Mouse (Mus musculus) forebrain, embryonic 12.5 days (tissue): Measurements from ENCODE around the gene Kctd19. TPM values are rescaled to one million over a fixed set of nuclear protein-coding genes. Genes with fewer than 3 reads are reported as not detected.

Experiments used
- ATAC-seq: fragments of 200-750 bp; cut with Nextera tagmentation; 2 replicates; pipeline ENCODE4 v1.8.0; 2017; ENCODE audit warnings: moderate TSS enrichment; ENCODE audit not compliant: low FRiP score
- H3K27ac ChIP-seq: fragments of 300-500 bp; sonication (generic); 2 replicates; pipeline ENCODE4 v1.5.1; 2016; ENCODE audit warnings: mild to moderate bottlenecking
- H3K27me3 ChIP-seq: fragments of 300-500 bp; sonication (generic); 2 replicates; pipeline ENCODE4 v1.6.1; 2016; ENCODE audit warnings: mild to moderate bottlenecking
- H3K36me3 ChIP-seq: fragments of 300-500 bp; sonication (generic); replicated peaks from 2 replicates; pipeline ENCODE4 v1.6.1; 2016; ENCODE audit warnings: mild to moderate bottlenecking
- H3K4me1 ChIP-seq: fragments of 300-500 bp; sonication (generic); 2 replicates; pipeline ENCODE4 v1.6.1; 2016
- H3K4me2 ChIP-seq: fragments of 300-500 bp; sonication (generic); 2 replicates; pipeline ENCODE4 v1.6.1; 2016; ENCODE audit warnings: mild to moderate bottlenecking, moderate library complexity
- H3K4me3 ChIP-seq: fragments of 300-500 bp; sonication (generic); replicated peaks from 2 replicates; pipeline ENCODE4 v1.5.1; 2016; ENCODE audit warnings: mild to moderate bottlenecking
- H3K9ac ChIP-seq: fragments of 300-500 bp; sonication (generic); 2 replicates; pipeline ENCODE4 v1.6.1; 2016; ENCODE audit warnings: mild to moderate bottlenecking
- H3K9me3 ChIP-seq: fragments of 300-500 bp; sonication (generic); 2 replicates; pipeline ENCODE4 v1.6.1; 2016
- WGBS: fragments of 180-500 bp; shearing (Covaris S2); methylation state at CpG from one replicate; pipeline ENCODE4 v1.1.7; 2016; 5-methylcytosine and 5-hydroxymethylcytosine counted together
- polyA plus RNA-seq: library from polyadenylated mRNA; unstranded; fragments of >200 nt; fragmentation: Nextera tagmentation; extraction: Ambion mirVana; gene quantifications from 2 replicates; pipeline ENCODE4 v1.2.1, GENCODE M21; 2016

Kctd19 gene
- polyA plus RNA-seq, 1 experiment from 2014 or later: not detected

DNA sequence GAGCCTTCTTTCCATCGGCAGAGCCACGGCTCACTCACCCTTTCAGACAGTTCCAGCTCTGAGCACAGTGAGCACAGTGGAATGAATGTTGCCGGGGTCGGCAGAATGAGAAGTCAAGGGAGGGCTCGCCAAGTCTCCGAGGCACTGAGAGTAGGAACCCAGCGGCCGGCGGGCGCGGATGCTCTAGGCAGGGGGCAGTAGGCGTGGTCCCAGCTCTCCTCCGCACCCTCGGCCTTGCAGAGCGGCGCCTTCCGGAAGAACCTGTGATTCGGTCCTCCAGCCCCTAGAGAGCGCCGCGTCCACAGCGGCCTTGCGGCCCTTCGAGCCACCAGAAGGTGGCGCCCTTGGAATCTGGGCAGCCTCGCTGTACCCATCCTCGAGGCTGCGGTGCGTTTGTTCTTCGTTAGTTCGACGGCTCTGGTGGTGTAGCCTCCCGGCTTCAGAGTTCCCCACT lies 38.8 kb downstream of the Kctd19 start:
- no peak overlapping the region for H3K9ac ChIP-seq
- H3K4me1 ChIP-seq: peaks cover 13% of the 10 kb centered on the region
- peak overlapping the region; percentile 19 for H3K4me3 ChIP-seq
- H3K9me3 ChIP-seq: peaks cover 5% of the 10 kb centered on the region
- ATAC-seq: peak; percentile 62
- H3K27me3 ChIP-seq: peaks cover 4% of the 10 kb centered on the region; the same call in 1 of the 2 replicates
- 29% methylated on average over 33 of the region's 33 CpGs for WGBS
- peak overlapping the region; percentile 45 for H3K4me2 ChIP-seq
- H3K27ac ChIP-seq: no peak overlapping the region
- no peaks in the 10 kb centered on the region; the same call in 1 of the 2 replicates for H3K36me3 ChIP-seq

DNA sequence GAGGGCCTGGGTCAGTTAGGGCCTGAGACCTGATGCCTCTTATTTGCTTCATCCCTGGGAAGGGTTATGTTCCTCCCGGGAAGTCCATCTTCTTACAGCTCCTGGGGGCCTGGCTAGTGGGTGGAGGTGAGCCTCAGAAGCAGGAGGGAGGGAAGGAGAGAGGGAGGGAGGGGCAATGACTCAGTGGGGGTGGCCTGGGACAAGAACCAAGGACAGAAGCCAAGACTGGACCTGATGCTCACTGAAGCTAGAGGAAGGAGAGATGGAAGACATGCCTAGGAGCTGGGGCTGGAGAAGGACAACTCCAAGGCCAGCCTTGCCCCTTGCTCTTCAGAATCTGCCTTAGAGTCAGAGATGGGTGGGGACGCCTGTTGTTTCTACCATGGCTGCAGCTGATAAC lies 40.3 kb downstream of the Kctd19 start, which contains the start of gene Plekhg4:
TSS of gene Plekhg4 (plus strand) at position 243 of the 400 bp plus-strand sequence.
- H3K4me3 ChIP-seq: no peak within 1 kb of the TSS
- H3K4me1 ChIP-seq: peaks cover 8% of the 10 kb centered on the region; the same call in 1 of the 2 replicates
- 73% methylated on average over 2 of the region's 2 CpGs for WGBS
- no peak within 1 kb of the TSS for H3K27ac ChIP-seq
- no peak within 1 kb of the TSS for H3K9ac ChIP-seq
- H3K36me3 ChIP-seq: peaks cover 11% of the 10 kb centered on the region
- H3K4me2 ChIP-seq: peak within 1 kb of the TSS; percentile 45
- H3K27me3 ChIP-seq: peaks cover 4% of the 10 kb centered on the region; the same call in 1 of the 2 replicates
- ATAC-seq: no peak
- H3K9me3 ChIP-seq: peaks cover 5% of the 10 kb centered on the region

GRCm38 (mm10) chr8:105372473-105372872 lies 40.8 kb downstream of the Kctd19 start:
- WGBS: 78% methylated on average over 9 of the region's 9 CpGs
- Histone ChIP-seq H3K4me1 (peaks cover 8% of the 10 kb centered on the region; the same call in 1 of the 2 replicates), H3K9ac (no peak overlapping the region), H3K4me2 (no peak overlapping the region), H3K9me3 (peaks cover 5% of the 10 kb centered on the region), H3K27ac (no peak overlapping the region), H3K4me3 (no peak overlapping the region), H3K27me3 (peaks cover 4% of the 10 kb centered on the region; the same call in 1 of the 2 replicates), H3K36me3 (peaks cover 16% of the 10 kb centered on the region)
- no peak for ATAC-seq

DNA sequence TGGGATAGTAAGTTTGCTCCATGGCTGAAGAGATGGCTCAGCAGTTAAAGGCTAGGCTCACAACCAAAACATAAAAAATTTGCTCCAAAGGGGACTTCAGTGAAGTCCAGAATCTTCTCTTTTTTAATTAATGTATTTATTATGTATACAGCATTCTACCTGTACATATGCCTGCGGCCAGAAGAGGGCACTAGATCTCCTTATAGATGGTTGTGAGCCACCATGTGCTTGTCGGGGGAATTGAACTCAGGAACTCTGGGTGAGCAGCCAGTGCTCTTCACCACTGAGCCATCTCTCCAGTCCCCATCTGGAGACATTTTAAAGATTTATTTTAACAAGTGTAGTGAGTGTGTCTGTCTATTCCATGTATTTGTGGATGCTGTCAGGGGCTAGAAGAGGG lies 46.2 kb downstream of the Kctd19 start:
- Histone ChIP-seq H3K4me1 (no peaks in the 10 kb centered on the region), H3K4me2 (no peak overlapping the region), H3K9me3 (no peaks in the 10 kb centered on the region), H3K4me3 (no peak overlapping the region), H3K27me3 (no peaks in the 10 kb centered on the region), H3K27ac (no peak overlapping the region), H3K36me3 (peaks cover 45% of the 10 kb centered on the region), H3K9ac (no peak overlapping the region)
- ATAC-seq: no peak
- WGBS: 62% methylated on average over 2 of the region's 2 CpGs

DNA sequence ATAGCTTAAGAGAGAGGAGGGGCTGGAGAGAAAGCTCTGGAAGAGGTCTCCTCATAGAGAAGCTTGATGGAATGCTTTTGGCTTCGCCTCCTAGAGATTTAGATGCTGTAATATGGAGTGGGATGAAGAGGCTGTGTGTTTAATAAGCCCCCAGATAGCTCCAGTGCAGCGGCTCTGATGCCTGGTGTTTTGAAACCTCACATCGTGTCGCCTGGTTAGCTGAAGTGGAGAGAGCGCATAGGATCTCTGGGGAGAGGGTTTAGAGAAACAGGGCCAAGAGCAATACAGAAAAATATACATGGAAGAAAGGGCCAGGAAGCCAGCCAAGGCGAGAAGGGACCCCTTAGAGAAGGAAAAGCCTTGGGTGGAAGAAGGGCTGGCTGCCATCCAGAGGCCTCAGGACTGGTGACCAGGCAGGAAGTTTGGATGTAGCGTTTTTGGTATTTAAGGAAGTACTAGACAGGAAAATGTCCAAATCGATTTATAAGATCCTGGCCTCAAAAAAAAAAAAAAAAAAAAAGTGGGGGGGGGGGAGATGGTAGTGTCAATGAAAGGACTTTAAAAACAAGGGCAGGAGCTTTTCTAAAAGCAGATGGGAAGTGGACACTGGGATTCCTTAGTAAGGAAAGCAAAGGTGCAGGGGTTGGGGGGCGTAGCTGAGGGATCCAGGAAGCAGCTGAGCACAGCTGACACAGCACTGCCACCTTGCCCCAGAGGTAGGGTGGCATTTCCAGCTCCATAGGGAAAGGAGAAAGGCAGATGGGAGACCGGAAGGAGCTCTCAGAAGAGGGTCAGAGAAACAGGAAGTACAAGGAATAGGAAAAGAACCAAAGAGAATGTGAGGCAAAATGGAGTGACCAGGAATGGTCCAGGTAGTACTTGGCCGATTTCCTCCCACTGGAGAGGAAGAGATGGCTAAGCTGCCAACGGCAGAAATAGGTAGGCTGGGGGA lies 51.3 kb downstream of the Kctd19 start:
- WGBS: 87% methylated on average over 12 of the region's 12 CpGs
- H3K36me3 ChIP-seq: peaks cover 37% of the 10 kb centered on the region
- no peaks in the 10 kb centered on the region for H3K27me3 ChIP-seq
- H3K27ac ChIP-seq: no peak overlapping the region
- H3K9me3 ChIP-seq: no peaks in the 10 kb centered on the region
- H3K9ac ChIP-seq: no peak overlapping the region
- no peaks in the 10 kb centered on the region for H3K4me1 ChIP-seq
- no peak overlapping the region for H3K4me3 ChIP-seq
- H3K4me2 ChIP-seq: no peak overlapping the region
- ATAC-seq: no peak

DNA sequence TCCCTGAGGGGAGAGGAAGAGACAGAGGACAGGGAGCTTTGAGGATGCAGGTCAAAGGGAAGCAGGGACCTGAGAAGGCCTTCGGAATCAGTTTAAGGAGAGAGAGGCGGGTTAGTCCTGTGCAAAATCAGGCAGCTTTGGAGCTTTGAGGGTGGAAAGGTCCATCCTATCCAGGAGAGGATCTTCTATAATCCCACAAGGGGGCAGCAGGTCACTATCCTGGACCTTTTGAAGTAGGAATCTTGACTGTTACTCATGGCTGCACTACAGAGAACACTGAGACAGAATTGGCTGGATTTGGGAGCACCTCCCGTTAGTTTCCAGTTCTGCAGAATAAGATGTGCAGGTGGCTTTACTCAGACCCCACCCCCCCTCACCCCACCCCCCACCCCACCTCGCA lies 53.7 kb downstream of the Kctd19 start:
- Histone ChIP-seq H3K27ac (no peak overlapping the region), H3K4me2 (no peak overlapping the region), H3K9ac (no peak overlapping the region), H3K27me3 (no peaks in the 10 kb centered on the region), H3K4me1 (no peaks in the 10 kb centered on the region), H3K4me3 (no peak overlapping the region), H3K9me3 (no peaks in the 10 kb centered on the region), H3K36me3 (peaks cover 41% of the 10 kb centered on the region)
- no peak for ATAC-seq
- WGBS: 48% methylated on average over 4 of the region's 4 CpGs

DNA sequence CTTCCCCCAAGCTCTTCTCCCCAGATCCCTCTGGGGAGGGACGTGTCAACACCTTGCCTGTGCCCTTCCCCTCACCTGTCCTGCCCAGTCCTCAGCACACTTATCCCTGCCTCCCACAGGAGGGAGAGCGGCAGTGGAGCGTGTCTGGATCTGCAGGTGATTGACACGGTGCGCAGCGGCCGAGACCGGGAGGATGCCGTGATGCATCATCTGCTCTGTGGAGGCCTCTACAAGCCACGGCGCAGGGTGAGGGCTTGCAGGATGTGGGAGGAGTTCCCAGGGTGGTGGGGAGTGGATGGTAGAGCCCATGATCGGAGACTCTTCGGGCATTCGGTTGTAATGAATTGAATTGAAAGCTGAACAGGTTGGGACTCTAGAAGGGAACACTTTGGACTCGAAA lies 54.1 kb downstream of the Kctd19 start:
- WGBS: 81% methylated on average over 15 of the region's 15 CpGs
- H3K9ac ChIP-seq: no peak overlapping the region

GRCm38 (mm10) chr8:105356681-105357080 lies 56.6 kb downstream of the Kctd19 start:
- ATAC-seq: no peak
- no peak overlapping the region for H3K27ac ChIP-seq
- no peak overlapping the region for H3K9ac ChIP-seq
- no peaks in the 10 kb centered on the region for H3K4me1 ChIP-seq
- H3K9me3 ChIP-seq: no peaks in the 10 kb centered on the region
- no peak overlapping the region for H3K4me2 ChIP-seq
- no peak overlapping the region for H3K4me3 ChIP-seq
- 81% methylated on average over 14 of the region's 14 CpGs for WGBS
- no peaks in the 10 kb centered on the region for H3K27me3 ChIP-seq
- peaks cover 24% of the 10 kb centered on the region; the same call in 1 of the 2 replicates for H3K36me3 ChIP-seq

More for the DNA sequence above, 54.1 kb downstream of the Kctd19 start:
- H3K9me3 ChIP-seq: no peaks in the 10 kb centered on the region
- H3K4me3 ChIP-seq: no peak overlapping the region
- H3K36me3 ChIP-seq: peaks cover 37% of the 10 kb centered on the region
- H3K27me3 ChIP-seq: no peaks in the 10 kb centered on the region
- ATAC-seq: no peak
- H3K27ac ChIP-seq: no peak overlapping the region
- no peak overlapping the region for H3K4me2 ChIP-seq
- no peaks in the 10 kb centered on the region for H3K4me1 ChIP-seq

DNA sequence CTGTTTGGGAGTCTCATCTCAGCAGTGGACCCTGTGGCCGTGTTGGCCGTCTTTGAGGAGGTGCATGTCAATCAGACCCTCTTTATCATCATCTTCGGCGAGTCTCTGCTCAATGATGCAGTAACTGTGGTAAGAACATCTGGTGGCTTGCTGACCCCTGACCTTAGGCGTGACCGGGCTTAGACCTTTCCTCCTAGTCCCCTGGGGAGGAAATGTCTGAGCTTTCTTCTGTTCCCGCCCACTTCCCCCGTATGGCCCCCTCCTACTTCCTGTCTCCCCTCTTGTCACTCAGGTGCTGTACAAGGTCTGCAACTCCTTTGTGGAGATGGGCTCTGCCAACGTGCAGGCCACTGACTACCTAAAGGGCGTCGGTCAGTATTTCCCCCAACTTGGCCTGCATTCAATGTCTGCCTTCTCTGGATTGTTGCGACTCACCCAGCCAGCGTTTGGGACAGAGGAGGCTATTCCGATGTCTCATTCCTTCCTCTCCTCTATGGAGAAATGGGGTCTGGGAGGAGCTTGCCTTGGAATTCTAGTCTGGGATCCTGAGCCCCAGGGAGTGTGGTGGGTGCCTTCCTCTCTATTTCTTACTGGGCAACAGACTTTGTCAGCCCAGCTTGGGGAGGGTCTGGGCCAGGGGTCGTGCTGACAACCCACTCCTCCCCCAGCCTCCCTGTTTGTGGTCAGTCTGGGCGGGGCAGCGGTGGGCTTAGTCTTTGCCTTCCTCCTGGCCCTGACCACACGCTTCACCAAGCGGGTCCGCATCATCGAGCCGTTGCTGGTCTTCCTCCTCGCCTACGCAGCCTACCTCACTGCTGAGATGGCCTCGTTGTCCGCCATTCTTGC lies 57.9 kb downstream of the Kctd19 start:
- H3K4me1 ChIP-seq: peaks cover 3% of the 10 kb centered on the region
- H3K9me3 ChIP-seq: no peaks in the 10 kb centered on the region
- H3K36me3 ChIP-seq: peaks cover 24% of the 10 kb centered on the region; the same call in 1 of the 2 replicates
- H3K9ac ChIP-seq: no peak overlapping the region
- H3K27ac ChIP-seq: no peak overlapping the region
- H3K4me3 ChIP-seq: no peak overlapping the region
- 81% methylated on average over 26 of the region's 26 CpGs for WGBS
- no peak for ATAC-seq
- no peak overlapping the region for H3K4me2 ChIP-seq
- no peaks in the 10 kb centered on the region for H3K27me3 ChIP-seq

DNA sequence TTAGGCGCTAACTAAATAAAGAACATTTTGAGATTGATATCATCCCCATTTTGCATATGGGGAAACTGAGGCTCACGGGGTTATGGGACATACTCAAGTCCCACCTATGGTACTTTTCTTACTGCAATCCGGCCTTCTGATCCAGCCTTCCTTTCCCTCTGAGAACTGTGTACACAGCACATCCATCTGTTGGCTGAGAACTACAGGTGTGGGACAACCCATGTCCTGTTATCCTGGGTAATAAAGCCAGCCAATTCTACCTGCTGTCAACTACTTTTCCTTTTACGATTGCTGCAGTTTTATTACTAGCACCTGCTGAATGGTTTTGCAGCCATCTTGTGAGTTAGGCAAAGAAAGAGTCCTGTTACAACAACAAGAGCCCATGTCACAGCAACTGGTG lies 58.8 kb downstream of the Kctd19 start:
- H3K9ac ChIP-seq: no peak overlapping the region
- no peak overlapping the region for H3K4me2 ChIP-seq
- H3K4me3 ChIP-seq: no peak overlapping the region
- no peak for ATAC-seq
- 93% methylated on average over 4 of the region's 4 CpGs for WGBS
- H3K27me3 ChIP-seq: no peaks in the 10 kb centered on the region
- H3K36me3 ChIP-seq: peaks cover 24% of the 10 kb centered on the region; the same call in 1 of the 2 replicates
- H3K9me3 ChIP-seq: no peaks in the 10 kb centered on the region
- H3K27ac ChIP-seq: no peak overlapping the region
- peaks cover 11% of the 10 kb centered on the region for H3K4me1 ChIP-seq

- no peak overlapping the region for H3K4me3 ChIP-seq
- ATAC-seq: no peak
- H3K9ac ChIP-seq: no peak overlapping the region
- no peak overlapping the region for H3K27ac ChIP-seq
- H3K9me3 ChIP-seq: no peaks in the 10 kb centered on the region
- peaks cover 15% of the 10 kb centered on the region for H3K4me1 ChIP-seq
- H3K4me2 ChIP-seq: no peak overlapping the region
- 84% methylated on average over 8 of the region's 8 CpGs for WGBS
- H3K36me3 ChIP-seq: peaks cover 24% of the 10 kb centered on the region; the same call in 1 of the 2 replicates
- H3K27me3 ChIP-seq: no peaks in the 10 kb centered on the region
These were observed 59.6 kb downstream of the Kctd19 start for GRCm38 (mm10) chr8:105353583-105354135.

DNA sequence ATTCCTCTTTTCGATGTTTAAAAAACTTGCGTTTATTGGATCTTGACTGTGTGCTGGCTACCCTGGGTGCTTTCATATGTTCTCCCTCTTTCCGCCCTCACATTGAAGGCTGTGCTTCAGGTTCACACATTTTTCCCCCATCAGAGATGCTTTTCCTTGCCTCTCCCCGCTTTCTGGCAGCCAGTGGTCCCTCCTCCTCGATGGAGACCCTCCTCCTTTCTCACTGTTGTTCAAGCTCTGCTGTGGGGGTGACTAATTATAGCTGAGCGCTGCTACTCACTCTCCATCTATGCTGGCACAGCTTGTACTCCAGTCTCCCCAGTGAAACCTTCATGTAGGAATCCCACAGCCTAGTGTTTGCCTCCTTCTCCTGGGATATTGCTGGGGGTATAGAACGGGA lies 63.1 kb downstream of the Kctd19 start:
- peak overlapping the region; percentile 68 for H3K4me2 ChIP-seq
- 36% methylated on average over 7 of the region's 7 CpGs for WGBS
- H3K4me1 ChIP-seq: peaks cover 38% of the 10 kb centered on the region
- no peak for ATAC-seq
- peak overlapping the region; percentile 58 for H3K4me3 ChIP-seq
- H3K27ac ChIP-seq: no peak overlapping the region
- peak overlapping the region; percentile 60; the same call in 1 of the 2 replicates for H3K9ac ChIP-seq
- H3K36me3 ChIP-seq: no peaks in the 10 kb centered on the region
- no peaks in the 10 kb centered on the region for H3K9me3 ChIP-seq
- H3K27me3 ChIP-seq: peaks cover 7% of the 10 kb centered on the region
